Mouse (Mus musculus) intestine, embryonic 16.5 days (tissue): Measurements from ENCODE around the gene Ntf3. TPM values are rescaled to one million over a fixed set of nuclear protein-coding genes. Genes with fewer than 3 reads are reported as not detected.

Source experiments
- ATAC-seq: fragments of 200-750 bp; cut with Nextera tagmentation; 2 replicates; pipeline ENCODE4 v1.8.0; 2017; ENCODE audit warnings: moderate TSS enrichment, moderate library complexity
- H3K27ac ChIP-seq: fragments of 300-500 bp; sonication (generic); 2 replicates; pipeline ENCODE4 v1.5.1; 2014; ENCODE audit warnings: mild to moderate bottlenecking, low read length
- H3K27me3 ChIP-seq: fragments of 300-500 bp; sonication (generic); replicated peaks from 2 replicates; pipeline ENCODE4 v1.6.1; 2014; ENCODE audit warnings: low read length, control low read depth, mixed read lengths; ENCODE audit not compliant: control insufficient read depth, insufficient read depth
- H3K36me3 ChIP-seq: fragments of 300-500 bp; sonication (generic); 2 replicates; pipeline ENCODE4 v1.6.1; 2014; ENCODE audit warnings: low read length, control low read depth; ENCODE audit not compliant: control insufficient read depth, insufficient read depth
- H3K4me1 ChIP-seq: fragments of 300-500 bp; sonication (generic); 2 replicates; pipeline ENCODE4 v1.6.1; 2014; ENCODE audit warnings: low read length, control low read depth, mixed read lengths; ENCODE audit not compliant: control insufficient read depth, insufficient read depth
- H3K4me2 ChIP-seq: fragments of 300-500 bp; sonication (generic); 2 replicates; pipeline ENCODE4 v1.6.1; 2014; ENCODE audit warnings: low read depth, low read length, control low read depth
- H3K4me3 ChIP-seq: fragments of 300-500 bp; sonication (generic); 2 replicates; pipeline ENCODE4 v1.5.1; 2014; ENCODE audit warnings: mild to moderate bottlenecking, low read length
- H3K9ac ChIP-seq: fragments of 300-500 bp; sonication (generic); 2 replicates; pipeline ENCODE4 v1.6.1; 2014; ENCODE audit warnings: low read depth, low read length
- H3K9me3 ChIP-seq: fragments of 300-500 bp; sonication (generic); 2 replicates; pipeline ENCODE4 v1.6.1; 2016; ENCODE audit warnings: low read length, control low read depth; ENCODE audit not compliant: control insufficient read depth
- WGBS: fragments of 180-500 bp; shearing (Covaris S2); extraction: QIAGEN DNeasy Blood & Tissue Kit; methylation state at CpG from one replicate; pipeline ENCODE4 v1.1.7; 2014; 5-methylcytosine and 5-hydroxymethylcytosine counted together
- polyA plus RNA-seq: library from polyadenylated mRNA; unstranded; fragments of >200 nt; fragmentation: Nextera tagmentation; extraction: Ambion mirVana; gene quantifications from 2 replicates; pipeline ENCODE4 v1.2.1, GENCODE M21; 2015

Ntf3 gene
- polyA plus RNA-seq, result 5.7 and 6.7 TPM in 2 replicates

DNA sequence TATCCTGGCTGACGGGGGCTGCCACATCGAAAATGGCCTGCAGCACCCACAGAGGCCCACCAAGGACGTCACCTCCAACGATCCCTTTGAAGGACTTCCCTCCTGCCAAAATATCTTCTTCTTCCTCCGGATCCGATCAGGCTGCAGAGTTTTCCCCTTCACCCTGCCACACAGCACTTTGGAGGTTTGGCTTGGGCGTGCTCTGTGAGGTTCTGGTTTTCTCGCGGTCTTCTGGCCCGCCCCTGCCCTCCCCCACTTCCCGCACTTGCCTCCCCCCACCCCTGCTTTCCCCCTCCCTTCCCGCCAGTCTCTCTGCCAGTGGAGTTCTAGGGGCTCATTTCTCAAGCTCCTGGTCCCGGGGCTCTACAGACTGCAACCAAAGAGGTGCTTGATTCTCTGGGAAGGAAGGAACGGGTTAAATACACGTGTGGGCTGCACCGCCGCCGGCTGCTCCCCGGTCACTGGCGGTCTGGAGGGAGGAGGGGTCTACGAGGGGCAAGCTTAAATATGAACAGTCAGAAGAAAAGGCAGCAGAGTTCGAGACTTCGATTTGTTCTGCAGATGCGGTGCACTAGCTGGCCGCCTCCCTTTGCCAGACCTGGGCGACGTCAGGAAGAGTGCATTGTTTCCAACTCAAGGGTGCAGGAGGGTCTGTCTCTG is at the start of gene Ntf3:
TSS of gene Ntf3 (minus strand) at position 363 of the 660 bp plus-strand sequence.
- Histone ChIP-seq H3K9me3 (no peaks in the 10 kb centered on the region), H3K27ac (no peak within 1 kb of the TSS; the same call in 1 of the 2 replicates), H3K36me3 (no peaks in the 10 kb centered on the region), H3K27me3 (peaks cover 21% of the 10 kb centered on the region), H3K4me3 (peak within 1 kb of the TSS; percentile 40), H3K4me1 (peaks cover 23% of the 10 kb centered on the region), H3K9ac (peak within 1 kb of the TSS; percentile 39), H3K4me2 (peak within 1 kb of the TSS; percentile 63)
- WGBS, result under 1% methylated on average over 27 of the region's 27 CpGs
- 0 out of 2 replicates have a peak, but pooled peaks have one; percentile 19 for ATAC-seq

- H3K9me3 ChIP-seq, result no peaks in the 10 kb centered on the region
- no peak overlapping the region for H3K4me3 ChIP-seq
- H3K4me2 ChIP-seq, result no peak overlapping the region
- no peaks in the 10 kb centered on the region for H3K27me3 ChIP-seq
- WGBS, result 82% methylated on average over 5 of the region's 5 CpGs
- no peaks in the 10 kb centered on the region for H3K36me3 ChIP-seq
- ATAC-seq, result no peak
- H3K27ac ChIP-seq, result no peak overlapping the region
- no peak overlapping the region for H3K9ac ChIP-seq
- no peaks in the 10 kb centered on the region for H3K4me1 ChIP-seq
These were observed 46.6 kb upstream of the Ntf3 start for GRCm38 (mm10) chr6:126213330-126213729.

DNA sequence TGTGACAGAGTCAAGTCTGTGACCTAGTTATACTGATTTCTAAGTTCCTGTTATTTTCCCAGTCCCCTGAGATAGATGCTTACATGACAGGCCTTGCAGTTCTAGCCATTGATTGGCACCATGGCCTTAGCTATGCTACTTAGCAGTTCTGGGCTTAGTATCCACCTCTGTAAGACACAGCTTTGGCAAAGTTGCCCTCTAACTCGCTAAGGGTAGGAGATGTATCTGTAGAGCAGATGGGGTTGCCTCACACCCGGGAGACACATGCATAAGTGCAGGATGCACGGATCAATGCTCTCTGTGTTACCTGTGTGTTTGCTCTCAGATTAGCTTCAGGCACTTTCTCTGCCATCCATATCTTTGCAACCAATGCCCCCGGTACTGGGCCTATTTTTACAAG is 36.7 kb upstream of the Ntf3 start:
- Histone ChIP-seq H3K9me3 (no peaks in the 10 kb centered on the region), H3K9ac (no peak overlapping the region), H3K36me3 (no peaks in the 10 kb centered on the region), H3K27ac (no peak overlapping the region), H3K4me3 (no peak overlapping the region), H3K27me3 (no peaks in the 10 kb centered on the region), H3K4me2 (no peak overlapping the region), H3K4me1 (no peaks in the 10 kb centered on the region)
- WGBS, result 50% methylated on average over 4 of the region's 4 CpGs
- ATAC-seq, result no peak

- H3K27me3 ChIP-seq, result no peaks in the 10 kb centered on the region
- H3K9me3 ChIP-seq, result no peaks in the 10 kb centered on the region
- no peaks in the 10 kb centered on the region for H3K4me1 ChIP-seq
- no peak overlapping the region for H3K9ac ChIP-seq
- H3K27ac ChIP-seq, result no peak overlapping the region
- H3K4me2 ChIP-seq, result no peak overlapping the region; the same call in 1 of the 2 replicates
- H3K36me3 ChIP-seq, result no peaks in the 10 kb centered on the region
- ATAC-seq, result peak; percentile 84
- H3K4me3 ChIP-seq, result no peak overlapping the region
- WGBS, result 34% methylated on average over 7 of the region's 7 CpGs
These were observed 36.2 kb upstream of the Ntf3 start for GRCm38 (mm10) chr6:126202959-126203358.

GRCm38 (mm10) chr6:126201721-126202120 is 35.0 kb upstream of the Ntf3 start:
- H3K4me2 ChIP-seq, result no peak overlapping the region
- H3K4me1 ChIP-seq, result no peaks in the 10 kb centered on the region
- no peak overlapping the region for H3K9ac ChIP-seq
- no peaks in the 10 kb centered on the region for H3K27me3 ChIP-seq
- no peak for ATAC-seq
- no peak overlapping the region for H3K27ac ChIP-seq
- no peaks in the 10 kb centered on the region for H3K36me3 ChIP-seq
- no peak overlapping the region for H3K4me3 ChIP-seq
- WGBS, result 60% methylated on average over 2 of the region's 2 CpGs
- H3K9me3 ChIP-seq, result no peaks in the 10 kb centered on the region

GRCm38 (mm10) chr6:126199916-126200315 is 33.2 kb upstream of the Ntf3 start:
- H3K9ac ChIP-seq, result no peak overlapping the region
- H3K4me3 ChIP-seq, result no peak overlapping the region
- H3K4me1 ChIP-seq, result no peaks in the 10 kb centered on the region
- no peaks in the 10 kb centered on the region for H3K36me3 ChIP-seq
- no peak overlapping the region for H3K4me2 ChIP-seq
- no peaks in the 10 kb centered on the region for H3K27me3 ChIP-seq
- WGBS, result 71% methylated on average over 2 of the region's 2 CpGs
- no peaks in the 10 kb centered on the region for H3K9me3 ChIP-seq
- no peak for ATAC-seq
- no peak overlapping the region for H3K27ac ChIP-seq

- Histone ChIP-seq H3K4me3 (no peak overlapping the region), H3K4me1 (no peaks in the 10 kb centered on the region), H3K4me2 (no peak overlapping the region), H3K36me3 (no peaks in the 10 kb centered on the region), H3K9me3 (no peaks in the 10 kb centered on the region), H3K9ac (no peak overlapping the region), H3K27ac (no peak overlapping the region), H3K27me3 (no peaks in the 10 kb centered on the region)
- ATAC-seq, result no peak
- WGBS, result 60% methylated on average over 4 of the region's 4 CpGs
These were observed 28.1 kb upstream of the Ntf3 start for GRCm38 (mm10) chr6:126194760-126195159.

DNA sequence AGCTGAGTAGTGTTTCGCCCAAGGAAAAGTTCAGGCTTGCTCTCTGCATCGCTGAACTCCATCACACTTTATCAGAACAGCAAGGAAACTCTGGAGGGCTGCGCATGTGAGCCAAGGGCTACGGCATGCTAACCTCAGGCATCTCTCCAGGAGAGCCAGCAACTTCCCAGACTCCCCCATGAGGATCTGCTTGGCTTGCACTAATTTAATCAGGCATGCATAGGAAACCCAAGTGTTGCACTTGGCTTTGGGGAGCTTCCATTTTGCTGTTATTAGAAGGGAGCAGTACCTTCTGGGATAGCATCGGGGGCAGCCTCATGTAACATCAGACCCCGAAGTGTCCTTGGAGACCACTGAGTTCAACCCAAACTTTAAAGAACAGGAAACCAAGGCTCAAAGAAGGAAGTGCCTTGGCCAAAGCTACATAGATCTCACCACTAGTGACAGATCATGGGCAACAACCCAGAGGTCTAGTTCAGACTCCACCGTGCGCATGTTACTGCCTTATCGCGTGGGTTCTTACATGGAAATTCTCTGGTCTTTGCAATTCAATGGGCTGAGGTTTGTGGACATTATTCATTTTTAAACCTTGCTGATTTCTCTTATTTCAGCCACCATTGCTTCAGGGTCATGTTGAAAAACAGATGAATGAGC is 23.6 kb upstream of the Ntf3 start:
- H3K4me2 ChIP-seq, result no peak overlapping the region
- H3K4me3 ChIP-seq, result no peak overlapping the region
- H3K27ac ChIP-seq, result no peak overlapping the region
- no peak for ATAC-seq
- H3K9ac ChIP-seq, result no peak overlapping the region
- no peaks in the 10 kb centered on the region for H3K4me1 ChIP-seq
- H3K9me3 ChIP-seq, result no peaks in the 10 kb centered on the region
- 86% methylated on average over 10 of the region's 10 CpGs for WGBS
- H3K36me3 ChIP-seq, result no peaks in the 10 kb centered on the region
- no peaks in the 10 kb centered on the region for H3K27me3 ChIP-seq

GRCm38 (mm10) chr6:126187400-126187799 is 20.7 kb upstream of the Ntf3 start:
- Histone ChIP-seq H3K4me2 (no peak overlapping the region), H3K9me3 (no peaks in the 10 kb centered on the region), H3K4me1 (no peaks in the 10 kb centered on the region), H3K27ac (no peak overlapping the region), H3K36me3 (no peaks in the 10 kb centered on the region), H3K4me3 (no peak overlapping the region), H3K9ac (no peak overlapping the region), H3K27me3 (no peaks in the 10 kb centered on the region)
- ATAC-seq, result no peak
- 66% methylated on average over 8 of the region's 8 CpGs for WGBS
